Mouse (Mus musculus): ENCODE data around the gene Ssb. TPM values are rescaled to one million over a fixed set of nuclear protein-coding genes. Genes with fewer than 3 reads are reported as not detected.
"Not testable (repeated sequence)": the region's sequence is repeated elsewhere in the genome, so short reads cannot be mapped to it uniquely, and the experiment has no call there.

Gene Ssb
- polyA plus RNA-seq, 1 experiment from 2014 or later, result 133 TPM

- no peaks in the 10 kb centered on the region for H3K27me3 ChIP-seq
- H3K36me3 ChIP-seq (replicated peaks), result no peaks in the 10 kb centered on the region; the same call in 1 of the 2 replicates
- peak overlapping the region; percentile 95 for H3K4me2 ChIP-seq
- peak overlapping the region; percentile 81 for H3K4me3 ChIP-seq (replicated peaks)
- WGBS (ENCODE audit: insufficient replicate concordance), result under 1% methylated on average over 55 of the region's 55 CpGs
- peaks cover 36% of the 10 kb centered on the region for H3K4me1 ChIP-seq (replicated peaks)
- no peaks in the 10 kb centered on the region for H3K9me3 ChIP-seq (replicated peaks)
- H3K27ac ChIP-seq (replicated peaks), result peak overlapping the region; percentile 91
- peak; percentile 68 for ATAC-seq (ENCODE audit: insufficient read depth)
- H3K9ac ChIP-seq, result peak overlapping the region; percentile 93
Measured at GRCm38 (mm10) chr2:69897618-69898575, 36.5 kb downstream of the Ssb start.

DNA sequence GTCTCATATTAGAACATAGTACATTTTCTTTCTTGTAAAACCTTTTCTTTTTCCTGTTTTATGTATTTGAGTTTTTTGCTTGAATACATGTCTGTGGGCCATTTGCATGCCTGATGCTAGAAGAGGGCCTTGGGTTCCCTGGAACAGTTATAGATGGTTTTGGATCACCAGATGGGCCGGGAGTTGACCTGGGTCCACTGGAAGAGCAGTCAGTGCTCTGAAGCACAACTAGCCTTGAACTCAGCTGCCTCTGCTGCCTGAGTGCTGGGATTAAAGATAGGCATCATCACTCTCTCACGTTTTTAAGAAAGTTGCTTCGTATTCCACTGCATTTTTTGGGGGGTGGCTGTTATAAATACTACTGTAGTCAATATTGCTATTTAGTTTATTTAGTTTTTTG, 42.2 kb downstream of the Ssb start:
- no peak for ATAC-seq (ENCODE audit: insufficient read depth)
- Histone ChIP-seq H3K4me2 (no peak overlapping the region), H3K27ac (replicated peaks) (no peak overlapping the region), H3K36me3 (replicated peaks) (peaks cover 4% of the 10 kb centered on the region), H3K4me1 (replicated peaks) (peaks cover 11% of the 10 kb centered on the region), H3K4me3 (replicated peaks) (no peak overlapping the region), H3K27me3 (no peaks in the 10 kb centered on the region), H3K9me3 (replicated peaks) (no peaks in the 10 kb centered on the region), H3K9ac (no peak overlapping the region)
- 62% methylated on average over 3 of the region's 3 CpGs for WGBS (ENCODE audit: insufficient replicate concordance)

- H3K9me3 ChIP-seq (replicated peaks); H3K4me1 ChIP-seq (replicated peaks); H3K27me3 ChIP-seq; H3K9ac ChIP-seq; H3K4me3 ChIP-seq (replicated peaks); H3K36me3 ChIP-seq (replicated peaks); H3K4me2 ChIP-seq; ATAC-seq (ENCODE audit: insufficient read depth); H3K27ac ChIP-seq (replicated peaks): not testable (repeated sequence)
- WGBS (ENCODE audit: insufficient replicate concordance), result 75% methylated on average over 4 of the region's 4 CpGs
Measured at GRCm38 (mm10) chr2:69907394-69907793, 46.0 kb downstream of the Ssb start.

DNA sequence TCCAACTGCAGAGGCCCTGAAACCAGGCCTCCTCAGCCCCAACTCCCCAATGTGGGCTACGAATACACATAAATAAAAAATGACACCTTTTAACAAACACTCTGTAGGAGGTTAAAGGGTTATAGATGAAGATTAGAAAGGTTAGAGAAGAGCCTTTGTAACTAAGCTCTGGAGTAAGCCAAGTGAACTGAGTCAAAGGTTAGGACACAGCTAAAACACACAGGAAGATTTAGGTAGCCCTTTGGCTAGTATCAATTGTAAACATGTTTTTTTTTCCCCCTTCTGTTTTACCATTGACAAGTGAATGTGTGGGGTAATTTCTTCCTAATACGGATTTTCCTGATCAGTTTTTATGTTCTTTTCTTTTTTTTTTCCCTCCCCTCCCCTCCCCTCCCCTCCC, 51.4 kb downstream of the Ssb start:
- no peaks in the 10 kb centered on the region for H3K27me3 ChIP-seq
- peaks cover 19% of the 10 kb centered on the region for H3K36me3 ChIP-seq (replicated peaks)
- H3K4me2 ChIP-seq, result no peak overlapping the region
- H3K9me3 ChIP-seq (replicated peaks), result no peaks in the 10 kb centered on the region
- H3K27ac ChIP-seq (replicated peaks), result no peak overlapping the region
- ATAC-seq (ENCODE audit: insufficient read depth), result no peak
- no peak overlapping the region for H3K4me3 ChIP-seq (replicated peaks)
- H3K9ac ChIP-seq, result no peak overlapping the region
- WGBS (ENCODE audit: insufficient replicate concordance), result 59% methylated on average over 2 of the region's 2 CpGs
- H3K4me1 ChIP-seq (replicated peaks), result no peaks in the 10 kb centered on the region

DNA sequence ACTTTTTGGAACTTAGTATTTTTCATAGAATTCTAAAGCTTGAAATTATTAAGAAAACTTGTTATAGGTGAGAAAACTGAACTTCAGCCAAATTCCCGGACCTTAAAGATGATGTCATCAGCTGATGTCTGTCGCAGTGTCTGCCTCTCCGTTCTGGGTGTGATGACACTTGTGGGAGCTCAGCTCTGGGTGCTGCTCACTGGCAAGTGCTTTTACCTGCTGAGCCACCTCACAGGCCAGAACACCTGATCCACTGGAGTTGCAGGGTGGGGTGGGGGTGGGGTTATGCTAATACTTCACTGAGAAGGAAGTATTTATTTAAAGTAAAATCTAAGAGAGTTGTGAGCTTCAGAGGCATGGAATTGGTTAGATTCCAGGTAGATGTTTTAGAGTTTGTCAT, 55.9 kb downstream of the Ssb start:
- Histone ChIP-seq H3K4me1 (replicated peaks) (no peaks in the 10 kb centered on the region), H3K9me3 (replicated peaks) (no peaks in the 10 kb centered on the region), H3K27me3 (no peaks in the 10 kb centered on the region), H3K4me3 (replicated peaks) (no peak overlapping the region), H3K36me3 (replicated peaks) (peaks cover 29% of the 10 kb centered on the region), H3K27ac (replicated peaks) (no peak overlapping the region), H3K4me2 (no peak overlapping the region), H3K9ac (no peak overlapping the region)
- ATAC-seq (ENCODE audit: insufficient read depth), result no peak
- WGBS (ENCODE audit: insufficient replicate concordance), result 75% methylated on average over 3 of the region's 3 CpGs

Other genes with a start within 250 kb of the Ssb start
- 2.8 and 3.5 TPM in 2 replicates for gene Bbs5, start 214.4 kb upstream of the Ssb start, polyA plus RNA-seq (2015; fragmentation: Nextera tagmentation; extraction: Ambion mirVana)
- gene Klhl41, start 191.4 kb upstream of the Ssb start, polyA plus RNA-seq (2015; fragmentation: Nextera tagmentation; extraction: Ambion mirVana), result 0.66 and 1.5 TPM in 2 replicates
- gene Fastkd1, start 148.0 kb upstream of the Ssb start, polyA plus RNA-seq (2015; fragmentation: Nextera tagmentation; extraction: Ambion mirVana), result 3.3 and 3.4 TPM in 2 replicates
- 48.2 and 51.8 TPM in 2 replicates for gene Ppig, start 139.0 kb upstream of the Ssb start, polyA plus RNA-seq (2015; fragmentation: Nextera tagmentation; extraction: Ambion mirVana)
- gene Ccdc173, start 72.0 kb upstream of the Ssb start, polyA plus RNA-seq (2015; fragmentation: Nextera tagmentation; extraction: Ambion mirVana), result 0.14 and 0.16 TPM in 2 replicates
- 11.1 and 11.4 TPM in 2 replicates for gene Phospho2, start 71.9 kb upstream of the Ssb start, polyA plus RNA-seq (2015; fragmentation: Nextera tagmentation; extraction: Ambion mirVana)
- 18.1 and 19.4 TPM in 2 replicates for gene Klhl23, start 39.6 kb upstream of the Ssb start, polyA plus RNA-seq (2015; fragmentation: Nextera tagmentation; extraction: Ambion mirVana)
- 24.1 and 29.1 TPM in 2 replicates for gene Mettl5, start 24.1 kb downstream of the Ssb start, polyA plus RNA-seq (2015; fragmentation: Nextera tagmentation; extraction: Ambion mirVana)
- 5.5 and 5.6 TPM in 2 replicates for gene Ubr3, start 35.7 kb downstream of the Ssb start, polyA plus RNA-seq (2015; fragmentation: Nextera tagmentation; extraction: Ambion mirVana)
- not detected in 2 replicates for gene Myo3b, start 177.6 kb downstream of the Ssb start, polyA plus RNA-seq (2015; fragmentation: Nextera tagmentation; extraction: Ambion mirVana)

Data from liver, embryonic 15.5 days (tissue).